Mouse (Mus musculus) erythroblast, embryonic 14.5 days (primary cell): ENCODE data around the gene Ccr6.

Source experiments
- GATA1 ChIP-seq: IDR thresholded peaks from 2 replicates; pipeline ENCODE4 v1.6.1; 2012; ENCODE audit warnings: low read length, inconsistent platforms, mixed read lengths
- TAL1 ChIP-seq: IDR thresholded peaks from 3 replicates; pipeline ENCODE4 v1.6.1; 2012; ENCODE audit warnings: low read length, inconsistent platforms, mixed read lengths

GRCm38 (mm10) chr17:8286987-8287386 lies 51.1 kb downstream of the Ccr6 start:
- no peak for TF ChIP-seq TAL1
- no peak for TF ChIP-seq GATA1
